Mouse (Mus musculus) limb, embryonic 13.5 days (tissue): Measurements from ENCODE around the gene Mctp1. TPM values are rescaled to one million over a fixed set of nuclear protein-coding genes. Genes with fewer than 3 reads are reported as not detected.

Experiments
- ATAC-seq: fragments of 200-750 bp; cut with Nextera tagmentation; 2 replicates; pipeline ENCODE4 v1.8.0; 2017; ENCODE audit warnings: low read depth, moderate number of reproducible peaks, moderate TSS enrichment; ENCODE audit not compliant: low FRiP score
- H3K27ac ChIP-seq: fragments of 300-500 bp; sonication (generic); 2 replicates; pipeline ENCODE4 v1.5.1; 2015; ENCODE audit warnings: inconsistent platforms, mild to moderate bottlenecking, moderate library complexity
- H3K27me3 ChIP-seq: fragments of 300-500 bp; sonication (generic); 2 replicates; pipeline ENCODE4 v1.6.1; 2015; ENCODE audit warnings: mild to moderate bottlenecking, inconsistent platforms
- H3K36me3 ChIP-seq: fragments of 300-500 bp; sonication (generic); 2 replicates; pipeline ENCODE4 v1.6.1; 2015; ENCODE audit warnings: inconsistent platforms, mild to moderate bottlenecking, moderate library complexity
- H3K4me1 ChIP-seq: fragments of 300-500 bp; sonication (generic); 2 replicates; pipeline ENCODE4 v1.6.1; 2015; ENCODE audit warnings: inconsistent platforms
- H3K4me2 ChIP-seq: fragments of 300-500 bp; sonication (generic); replicated peaks from 2 replicates; pipeline ENCODE4 v1.6.1; 2015; ENCODE audit warnings: inconsistent platforms, mild to moderate bottlenecking, moderate library complexity
- H3K4me3 ChIP-seq: fragments of 300-500 bp; sonication (generic); 2 replicates; pipeline ENCODE4 v1.5.1; 2015; ENCODE audit warnings: moderate library complexity, mild to moderate bottlenecking, inconsistent platforms
- H3K9ac ChIP-seq: fragments of 300-500 bp; sonication (generic); 2 replicates; pipeline ENCODE4 v1.6.1; 2015; ENCODE audit warnings: mild to moderate bottlenecking, inconsistent platforms
- H3K9me3 ChIP-seq: fragments of 300-500 bp; sonication (generic); 2 replicates; pipeline ENCODE4 v1.6.1; 2016; ENCODE audit warnings: inconsistent platforms
- WGBS: fragments of 180-500 bp; shearing (Covaris S2); methylation state at CpG from one replicate; pipeline ENCODE4 v1.1.7; 2015; 5-methylcytosine and 5-hydroxymethylcytosine counted together
- polyA plus RNA-seq: library from polyadenylated mRNA; unstranded; fragments of >200 nt; fragmentation: Nextera tagmentation; extraction: Ambion mirVana; gene quantifications from 2 replicates; pipeline ENCODE4 v1.2.1, GENCODE M21; 2015

Gene Mctp1
- polyA plus RNA-seq, 1 experiment from 2014 or later: 0.46 TPM

GRCm38 (mm10) chr13:76802926-76803325 lies 418.6 kb downstream of the Mctp1 start:
- no peak overlapping the region for H3K27ac ChIP-seq
- H3K9ac ChIP-seq: no peak overlapping the region
- H3K4me1 ChIP-seq: 0 out of 2 replicates have a peak, but pooled peaks cover 3% of the 10 kb centered on the region
- H3K9me3 ChIP-seq: no peaks in the 10 kb centered on the region
- no peaks in the 10 kb centered on the region for H3K36me3 ChIP-seq
- H3K27me3 ChIP-seq: no peaks in the 10 kb centered on the region
- no peak overlapping the region for H3K4me2 ChIP-seq
- ATAC-seq: no peak
- no peak overlapping the region for H3K4me3 ChIP-seq
- 89% methylated on average over 9 of the region's 9 CpGs for WGBS

GRCm38 (mm10) chr13:76803799-76804198 lies 419.5 kb downstream of the Mctp1 start:
- H3K4me2 ChIP-seq: no peak overlapping the region
- H3K4me3 ChIP-seq: no peak overlapping the region
- H3K36me3 ChIP-seq: no peaks in the 10 kb centered on the region
- no peaks in the 10 kb centered on the region for H3K9me3 ChIP-seq
- no peaks in the 10 kb centered on the region for H3K27me3 ChIP-seq
- 71% methylated on average over 6 of the region's 6 CpGs for WGBS
- no peak overlapping the region for H3K9ac ChIP-seq
- 0 out of 2 replicates have a peak, but pooled peaks cover 3% of the 10 kb centered on the region for H3K4me1 ChIP-seq
- ATAC-seq: no peak
- no peak overlapping the region for H3K27ac ChIP-seq

DNA sequence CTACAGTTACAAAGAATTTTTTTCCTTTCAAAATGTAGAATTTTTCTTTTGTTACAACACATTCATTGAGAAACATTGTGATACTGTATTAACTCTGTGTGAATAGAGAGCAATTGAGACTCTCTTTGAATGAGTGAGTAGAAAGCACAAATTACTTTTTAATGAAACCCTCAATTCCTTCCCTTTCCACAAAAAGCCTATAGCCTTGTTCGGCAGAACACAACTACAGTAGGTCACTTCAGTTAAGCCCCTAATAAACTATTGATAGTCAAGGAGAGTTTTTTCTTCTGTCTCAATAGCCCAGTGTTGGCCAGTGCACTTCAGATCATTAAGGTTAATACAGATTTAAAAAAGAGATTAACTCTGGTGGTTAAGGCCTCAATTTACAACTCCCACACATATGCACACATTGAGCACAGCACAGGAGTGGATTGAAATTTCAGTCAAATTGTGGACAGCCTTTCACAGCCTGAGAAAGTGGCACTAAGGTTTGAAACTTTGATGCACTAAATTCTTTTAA lies 424.6 kb downstream of the Mctp1 start:
- Histone ChIP-seq H3K27me3 (no peaks in the 10 kb centered on the region), H3K4me1 (peaks cover 9% of the 10 kb centered on the region), H3K4me2 (no peak overlapping the region), H3K4me3 (no peak overlapping the region), H3K36me3 (no peaks in the 10 kb centered on the region), H3K9me3 (no peaks in the 10 kb centered on the region), H3K9ac (no peak overlapping the region), H3K27ac (no peak overlapping the region)
- no peak for ATAC-seq
- WGBS: 29% methylated on average over 1 of the region's 1 CpGs

DNA sequence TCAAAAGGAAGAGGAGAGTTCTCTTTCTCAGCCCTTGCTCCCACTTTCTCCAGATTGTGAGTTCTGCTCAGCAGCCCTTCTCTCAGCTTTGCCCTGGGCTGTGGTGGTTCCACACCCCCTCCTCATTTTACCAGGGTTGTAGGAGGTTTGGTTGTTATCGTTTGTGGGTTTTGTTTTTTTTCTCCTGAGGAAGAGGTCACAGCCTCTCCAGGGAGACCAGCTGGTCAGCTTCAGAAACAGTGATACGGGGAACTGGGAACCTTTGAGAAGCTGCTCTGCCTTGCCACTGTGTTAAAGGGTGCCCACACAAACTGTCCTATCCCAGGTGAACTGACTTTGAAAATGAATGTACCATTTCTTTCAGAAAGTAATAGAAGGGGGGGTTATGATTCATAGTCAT lies 425.5 kb downstream of the Mctp1 start:
- Histone ChIP-seq H3K4me2 (no peak overlapping the region), H3K9ac (no peak overlapping the region), H3K4me1 (peaks cover 9% of the 10 kb centered on the region), H3K27me3 (no peaks in the 10 kb centered on the region), H3K27ac (no peak overlapping the region), H3K36me3 (no peaks in the 10 kb centered on the region), H3K4me3 (no peak overlapping the region), H3K9me3 (no peaks in the 10 kb centered on the region)
- WGBS: 17% methylated on average over 2 of the region's 2 CpGs
- ATAC-seq: no peak

GRCm38 (mm10) chr13:76810496-76810939 lies 426.2 kb downstream of the Mctp1 start:
- no peak; the same call in 1 of the 2 replicates for ATAC-seq
- Histone ChIP-seq H3K4me2 (no peak overlapping the region), H3K36me3 (no peaks in the 10 kb centered on the region), H3K9me3 (no peaks in the 10 kb centered on the region), H3K27me3 (no peaks in the 10 kb centered on the region), H3K4me1 (peaks cover 9% of the 10 kb centered on the region), H3K4me3 (no peak overlapping the region), H3K27ac (no peak overlapping the region), H3K9ac (no peak overlapping the region)
- 9% methylated on average over 7 of the region's 7 CpGs for WGBS

- Histone ChIP-seq H3K4me1 (no peaks in the 10 kb centered on the region), H3K36me3 (no peaks in the 10 kb centered on the region), H3K4me2 (no peak overlapping the region), H3K4me3 (no peak overlapping the region), H3K9ac (no peak overlapping the region), H3K27me3 (peaks cover 3% of the 10 kb centered on the region; the same call in 1 of the 2 replicates), H3K9me3 (no peaks in the 10 kb centered on the region), H3K27ac (no peak overlapping the region)
- ATAC-seq: no peak
- WGBS: 63% methylated on average over 3 of the region's 3 CpGs
Measured at GRCm38 (mm10) chr13:76823083-76823482, 438.7 kb downstream of the Mctp1 start.

- H3K4me2 ChIP-seq: no peak overlapping the region
- 0 out of 2 replicates have a peak, but pooled peaks cover 5% of the 10 kb centered on the region for H3K4me1 ChIP-seq
- peaks cover 3% of the 10 kb centered on the region; the same call in 1 of the 2 replicates for H3K27me3 ChIP-seq
- WGBS: 58% methylated on average over 10 of the region's 10 CpGs
- H3K9me3 ChIP-seq: no peaks in the 10 kb centered on the region
- no peak overlapping the region for H3K9ac ChIP-seq
- no peak overlapping the region for H3K27ac ChIP-seq
- ATAC-seq: no peak
- H3K4me3 ChIP-seq: no peak overlapping the region
- H3K36me3 ChIP-seq: no peaks in the 10 kb centered on the region
Measured at GRCm38 (mm10) chr13:76824932-76825694, 440.8 kb downstream of the Mctp1 start.

GRCm38 (mm10) chr13:76827738-76828137 lies 443.4 kb downstream of the Mctp1 start:
- 80% methylated on average over 3 of the region's 3 CpGs for WGBS

DNA sequence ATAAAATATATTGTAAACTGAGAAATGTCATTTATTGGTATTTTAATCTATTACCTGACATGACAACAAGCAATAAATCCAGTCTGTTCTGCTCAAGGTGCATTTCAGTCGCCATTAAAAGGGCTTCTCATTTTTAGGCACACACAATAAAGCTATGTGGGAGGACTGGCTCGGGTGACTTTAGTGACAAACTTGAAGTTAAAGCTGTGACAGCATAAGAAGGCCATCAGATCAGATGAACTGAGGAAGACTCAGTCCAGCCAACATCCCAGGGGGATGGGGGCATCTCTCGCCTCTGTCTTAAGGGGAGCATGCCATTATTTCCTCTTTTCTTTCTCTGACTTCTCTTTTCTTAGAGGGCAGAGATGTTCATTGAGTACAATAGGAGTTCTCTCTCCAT lies 453.7 kb downstream of the Mctp1 start:
- no peaks in the 10 kb centered on the region for H3K4me1 ChIP-seq
- no peak for ATAC-seq
- H3K9ac ChIP-seq: no peak overlapping the region
- H3K36me3 ChIP-seq: no peaks in the 10 kb centered on the region
- WGBS: 59% methylated on average over 3 of the region's 3 CpGs
- no peak overlapping the region for H3K4me2 ChIP-seq
- H3K27me3 ChIP-seq: no peaks in the 10 kb centered on the region
- no peaks in the 10 kb centered on the region for H3K9me3 ChIP-seq
- H3K4me3 ChIP-seq: no peak overlapping the region
- H3K27ac ChIP-seq: no peak overlapping the region

More at GRCm38 (mm10) chr13:76827738-76828137, 443.4 kb downstream of the Mctp1 start:
- Histone ChIP-seq H3K4me3 (no peak overlapping the region), H3K4me1 (0 out of 2 replicates have a peak, but pooled peaks cover 5% of the 10 kb centered on the region), H3K9me3 (no peaks in the 10 kb centered on the region), H3K4me2 (no peak overlapping the region), H3K9ac (no peak overlapping the region), H3K36me3 (no peaks in the 10 kb centered on the region), H3K27me3 (no peaks in the 10 kb centered on the region), H3K27ac (no peak overlapping the region)
- ATAC-seq: no peak

- H3K4me3 ChIP-seq: no peak overlapping the region
- WGBS: 71% methylated on average over 5 of the region's 5 CpGs
- ATAC-seq: no peak
- H3K27ac ChIP-seq: no peak overlapping the region
- H3K4me1 ChIP-seq: no peaks in the 10 kb centered on the region
- no peaks in the 10 kb centered on the region for H3K36me3 ChIP-seq
- no peaks in the 10 kb centered on the region for H3K27me3 ChIP-seq
- H3K4me2 ChIP-seq: no peak overlapping the region
- H3K9me3 ChIP-seq: no peaks in the 10 kb centered on the region
- H3K9ac ChIP-seq: no peak overlapping the region
Measured at GRCm38 (mm10) chr13:76840712-76841111, 456.4 kb downstream of the Mctp1 start.

- Histone ChIP-seq H3K9me3 (no peaks in the 10 kb centered on the region), H3K4me2 (no peak overlapping the region), H3K4me3 (no peak overlapping the region), H3K9ac (no peak overlapping the region), H3K4me1 (no peaks in the 10 kb centered on the region), H3K27ac (no peak overlapping the region), H3K36me3 (no peaks in the 10 kb centered on the region), H3K27me3 (no peaks in the 10 kb centered on the region)
- 47% methylated on average over 8 of the region's 8 CpGs for WGBS
- ATAC-seq: no peak
Measured at GRCm38 (mm10) chr13:76844629-76845255, 460.4 kb downstream of the Mctp1 start.

DNA sequence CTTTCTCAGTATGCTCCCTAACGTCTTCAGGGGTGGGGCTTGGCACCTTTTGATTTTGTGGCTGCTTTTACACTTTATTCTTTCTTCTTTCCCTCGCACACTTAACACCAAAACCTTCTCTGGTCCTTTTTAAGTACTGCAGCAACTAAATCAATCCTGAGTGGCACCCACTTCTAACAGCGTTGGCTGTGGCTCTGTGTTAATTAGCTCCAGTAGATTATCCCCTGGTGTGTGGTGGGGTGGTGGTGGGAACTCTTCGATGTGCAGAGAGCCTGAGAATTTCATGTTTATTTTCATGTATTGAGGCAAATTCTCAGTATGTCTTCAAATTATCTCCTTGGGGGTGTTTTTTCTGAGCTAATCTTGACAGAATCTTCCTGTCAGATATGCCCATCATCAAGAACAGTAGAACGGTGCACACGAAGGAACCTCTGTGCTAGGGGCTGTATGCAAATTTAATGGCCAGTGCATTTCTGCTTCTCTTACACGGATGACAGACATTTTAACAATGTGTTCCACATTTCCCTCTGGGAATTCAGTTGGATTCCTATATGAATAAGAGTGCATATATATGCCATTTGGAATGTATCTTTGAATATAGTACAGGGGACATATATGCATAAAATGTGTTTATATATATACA lies 466.2 kb downstream of the Mctp1 start:
- Histone ChIP-seq H3K36me3 (no peaks in the 10 kb centered on the region), H3K9me3 (no peaks in the 10 kb centered on the region), H3K4me1 (peaks cover 5% of the 10 kb centered on the region; the same call in 1 of the 2 replicates), H3K27me3 (no peaks in the 10 kb centered on the region), H3K9ac (no peak overlapping the region), H3K27ac (no peak overlapping the region), H3K4me2 (no peak overlapping the region), H3K4me3 (no peak overlapping the region)
- 34% methylated on average over 7 of the region's 7 CpGs for WGBS
- ATAC-seq: no peak
